Mouse (Mus musculus) lung, postnatal 25 days (tissue): ENCODE measurements around the gene Trim8.

Experiments
- DNase-seq: peaks from one replicate; pipeline ENCODE4 v3.0.0; 2022; ENCODE audit warnings: low spot score

Gene Trim8

GRCm38 (mm10) chr19:46501401-46502068, at the start of gene Trim8:
Trim8 (plus strand) TSS chr19:46501702.
- peak; percentile 84 for DNase-seq

- peak; percentile 64 for DNase-seq
Measured at GRCm38 (mm10) chr19:46452052-46452827, 49.3 kb upstream of the Trim8 start.

GRCm38 (mm10) chr19:46452916-46453315, 48.6 kb upstream of the Trim8 start:
- no peak for DNase-seq

- DNase-seq, result no peak
Measured at GRCm38 (mm10) chr19:46454126-46454880, 47.2 kb upstream of the Trim8 start.

GRCm38 (mm10) chr19:46455032-46455431, 46.5 kb upstream of the Trim8 start:
- DNase-seq, result peak; percentile 86

GRCm38 (mm10) chr19:46455556-46455955, 45.9 kb upstream of the Trim8 start:
- no peak for DNase-seq

- peak; percentile 79 for DNase-seq
Measured at GRCm38 (mm10) chr19:46456018-46456735, 45.3 kb upstream of the Trim8 start.

- DNase-seq, result peak; percentile 75
Measured at GRCm38 (mm10) chr19:46457798-46458197, 43.7 kb upstream of the Trim8 start.

- DNase-seq, result no peak
Measured at GRCm38 (mm10) chr19:46459256-46459655, 42.2 kb upstream of the Trim8 start.

- peak; percentile 84 for DNase-seq
Measured at GRCm38 (mm10) chr19:46459889-46460288, 41.6 kb upstream of the Trim8 start.

GRCm38 (mm10) chr19:46462574-46462973, 38.9 kb upstream of the Trim8 start:
- no peak for DNase-seq

GRCm38 (mm10) chr19:46463446-46463845, 38.1 kb upstream of the Trim8 start:
- no peak for DNase-seq

- DNase-seq, result no peak
Measured at GRCm38 (mm10) chr19:46466160-46466559, 35.3 kb upstream of the Trim8 start.

- DNase-seq, result no peak
Measured at GRCm38 (mm10) chr19:46467051-46467503, 34.4 kb upstream of the Trim8 start.

- no peak for DNase-seq
Measured at GRCm38 (mm10) chr19:46470364-46471240, 30.9 kb upstream of the Trim8 start.

- DNase-seq, result no peak
Measured at GRCm38 (mm10) chr19:46471324-46472093, 30.0 kb upstream of the Trim8 start.

- DNase-seq, result no peak
Measured at GRCm38 (mm10) chr19:46477432-46477845, 24.1 kb upstream of the Trim8 start.

GRCm38 (mm10) chr19:46478242-46478641, 23.3 kb upstream of the Trim8 start:
- DNase-seq, result no peak

GRCm38 (mm10) chr19:46478826-46479225, 22.7 kb upstream of the Trim8 start:
- peak; percentile 87 for DNase-seq
